Mouse (Mus musculus): ENCODE measurements around the gene Tha1. TPM values are rescaled to one million over a fixed set of nuclear protein-coding genes. Genes with fewer than 3 reads are reported as not detected.

Gene Tha1
- polyA plus RNA-seq, 1 experiment, result 11.5 TPM

DNA sequence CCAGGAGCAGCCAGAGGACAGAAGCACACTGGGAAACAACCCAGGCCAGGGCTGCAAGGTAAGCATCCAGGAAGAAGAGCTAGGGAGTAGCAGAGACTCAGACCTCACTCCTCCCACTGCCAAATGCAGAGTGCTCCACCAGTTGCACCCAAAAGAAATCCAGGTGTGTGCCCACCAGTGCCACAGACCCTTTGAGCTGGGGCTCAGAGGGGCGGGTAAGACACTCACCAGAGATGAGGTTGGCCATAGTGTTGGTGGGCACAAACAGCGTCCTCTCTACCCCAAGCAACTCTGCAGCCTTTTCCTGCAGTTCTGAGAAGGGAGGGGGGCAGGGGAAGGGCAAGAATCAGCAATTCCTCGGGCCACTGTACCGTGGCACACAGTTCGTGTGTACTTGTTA lies 1.9 kb downstream of the Tha1 start:
- Histone ChIP-seq H3K4me3 (replicated peaks; ENCODE audit: insufficient read depth, low read depth, low read length) (peak overlapping the region; percentile 1), H3K27ac (ENCODE audit: insufficient read depth, low read length) (peak overlapping the region; percentile 87), H3K4me1 (ENCODE audit: control insufficient read depth, insufficient read depth, low read length) (peaks cover 16% of the 10 kb centered on the region; the same call in 1 of the 2 replicates), H3K27me3 (ENCODE audit: control insufficient read depth, insufficient read depth, low read length) (no peaks in the 10 kb centered on the region)
- DNase-seq, result no peak
- TF ChIP-seq CTCF (IDR thresholded peaks at IDR 0.05; ENCODE audit: borderline replicate concordance, insufficient read depth, low read depth, low read length) (no peak), POLR2A (IDR thresholded peaks at IDR 0.05; ENCODE audit: borderline replicate concordance, insufficient read depth, low read length) (no peak)
- 50% methylated on average over 5 of the region's 5 CpGs for WGBS

DNA sequence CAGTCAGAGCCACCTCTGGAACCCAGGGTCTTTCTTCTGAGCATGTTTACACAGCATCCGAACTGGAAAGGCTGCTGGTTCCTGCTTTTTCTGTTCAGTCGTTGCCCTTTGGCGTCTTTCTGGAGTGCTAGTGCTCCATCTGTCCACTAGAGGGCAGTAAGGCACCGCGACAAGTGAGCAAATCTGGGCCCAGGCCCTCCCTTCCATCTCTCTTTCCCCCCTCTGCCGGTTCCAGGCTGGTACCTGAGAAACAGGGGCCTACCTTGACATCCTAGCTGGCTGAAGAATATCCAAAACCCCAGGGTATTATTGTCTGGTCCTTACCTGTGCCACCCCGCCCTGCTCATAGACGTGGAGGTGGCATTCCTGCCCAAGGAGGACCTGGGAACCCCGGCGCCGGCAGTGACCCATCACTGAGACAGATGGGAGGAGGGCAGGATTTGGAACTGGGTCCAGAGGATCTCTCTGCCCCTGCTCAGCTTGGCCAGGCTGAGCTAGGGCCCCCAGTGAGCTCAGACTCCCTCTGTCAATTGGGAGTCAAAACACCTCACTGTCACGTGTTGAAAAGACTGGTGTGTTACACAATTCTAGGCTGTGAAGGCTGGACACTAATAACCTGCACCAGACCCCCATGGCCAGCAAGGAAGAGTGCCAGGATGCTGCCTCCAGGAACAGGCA lies 2.5 kb downstream of the Tha1 start:
- WGBS, result 10% methylated on average over 12 of the region's 12 CpGs
- peak overlapping the region; percentile 87 for H3K27ac ChIP-seq (ENCODE audit: insufficient read depth, low read length)
- H3K4me3 ChIP-seq (replicated peaks; ENCODE audit: insufficient read depth, low read depth, low read length), result peak overlapping the region; percentile 34
- peaks cover 16% of the 10 kb centered on the region; the same call in 1 of the 2 replicates for H3K4me1 ChIP-seq (ENCODE audit: control insufficient read depth, insufficient read depth, low read length)
- TF ChIP-seq CTCF (IDR thresholded peaks at IDR 0.05; ENCODE audit: borderline replicate concordance, insufficient read depth, low read depth, low read length) (peak; percentile 98), POLR2A (IDR thresholded peaks at IDR 0.05; ENCODE audit: borderline replicate concordance, insufficient read depth, low read length) (no peak)
- peak; percentile 85 to 88 for DNase-seq
- no peaks in the 10 kb centered on the region for H3K27me3 ChIP-seq (ENCODE audit: control insufficient read depth, insufficient read depth, low read length)

GRCm38 (mm10) chr11:117865988-117866387 lies 7.3 kb downstream of the Tha1 start:
- Histone ChIP-seq H3K27me3 (ENCODE audit: control insufficient read depth, insufficient read depth, low read length) (no peaks in the 10 kb centered on the region), H3K4me1 (ENCODE audit: control insufficient read depth, insufficient read depth, low read length) (peaks cover 5% of the 10 kb centered on the region; the same call in 1 of the 2 replicates), H3K27ac (ENCODE audit: insufficient read depth, low read length) (no peak overlapping the region), H3K4me3 (replicated peaks; ENCODE audit: insufficient read depth, low read depth, low read length) (no peak overlapping the region)
- WGBS, result 13% methylated on average over 6 of the region's 6 CpGs
- TF ChIP-seq POLR2A (IDR thresholded peaks at IDR 0.05; ENCODE audit: borderline replicate concordance, insufficient read depth, low read length) (no peak), CTCF (IDR thresholded peaks at IDR 0.05; ENCODE audit: borderline replicate concordance, insufficient read depth, low read depth, low read length) (no peak)
- no peak for DNase-seq

GRCm38 (mm10) chr11:117864805-117865204 lies 8.5 kb downstream of the Tha1 start:
- no peak for TF ChIP-seq CTCF (IDR thresholded peaks at IDR 0.05; ENCODE audit: borderline replicate concordance, insufficient read depth, low read depth, low read length)
- TF ChIP-seq POLR2A (IDR thresholded peaks at IDR 0.05; ENCODE audit: borderline replicate concordance, insufficient read depth, low read length), result no peak
- WGBS, result 51% methylated on average over 2 of the region's 2 CpGs
- Histone ChIP-seq H3K4me1 (ENCODE audit: control insufficient read depth, insufficient read depth, low read length) (no peaks in the 10 kb centered on the region), H3K27ac (ENCODE audit: insufficient read depth, low read length) (no peak overlapping the region), H3K27me3 (ENCODE audit: control insufficient read depth, insufficient read depth, low read length) (no peaks in the 10 kb centered on the region), H3K4me3 (replicated peaks; ENCODE audit: insufficient read depth, low read depth, low read length) (no peak overlapping the region)
- no peak for DNase-seq

- DNase-seq, result no peak
- TF ChIP-seq CTCF (IDR thresholded peaks at IDR 0.05; ENCODE audit: borderline replicate concordance, insufficient read depth, low read depth, low read length) (no peak), POLR2A (IDR thresholded peaks at IDR 0.05; ENCODE audit: borderline replicate concordance, insufficient read depth, low read length) (no peak)
- Histone ChIP-seq H3K4me3 (replicated peaks; ENCODE audit: insufficient read depth, low read depth, low read length) (no peak overlapping the region), H3K4me1 (ENCODE audit: control insufficient read depth, insufficient read depth, low read length) (no peaks in the 10 kb centered on the region), H3K27ac (ENCODE audit: insufficient read depth, low read length) (no peak overlapping the region), H3K27me3 (ENCODE audit: control insufficient read depth, insufficient read depth, low read length) (no peaks in the 10 kb centered on the region)
- WGBS, result 48% methylated on average over 11 of the region's 11 CpGs
Observed at GRCm38 (mm10) chr11:117863174-117863856, 10.0 kb downstream of the Tha1 start.

- Histone ChIP-seq H3K27ac (ENCODE audit: insufficient read depth, low read length) (no peak within 1 kb of the TSS), H3K4me1 (ENCODE audit: control insufficient read depth, insufficient read depth, low read length) (no peaks in the 10 kb centered on the region), H3K4me3 (replicated peaks; ENCODE audit: insufficient read depth, low read depth, low read length) (no peak within 1 kb of the TSS), H3K27me3 (ENCODE audit: control insufficient read depth, insufficient read depth, low read length) (no peaks in the 10 kb centered on the region)
- WGBS, result 7% methylated on average over 23 of the region's 23 CpGs
- TF ChIP-seq CTCF (IDR thresholded peaks at IDR 0.05; ENCODE audit: borderline replicate concordance, insufficient read depth, low read depth, low read length) (no peak), POLR2A (IDR thresholded peaks at IDR 0.05; ENCODE audit: borderline replicate concordance, insufficient read depth, low read length) (no peak)
- no peak for DNase-seq
Observed at GRCm38 (mm10) chr11:117860601-117861000, 12.7 kb downstream of the Tha1 start, which contains the start of gene Tmem235. Tmem235 (plus strand) TSS chr11:117860752.

GRCm38 (mm10) chr11:117858392-117858791 lies 14.9 kb downstream of the Tha1 start:
- Histone ChIP-seq H3K27ac (ENCODE audit: insufficient read depth, low read length) (no peak overlapping the region), H3K4me1 (ENCODE audit: control insufficient read depth, insufficient read depth, low read length) (no peaks in the 10 kb centered on the region), H3K27me3 (ENCODE audit: control insufficient read depth, insufficient read depth, low read length) (no peaks in the 10 kb centered on the region), H3K4me3 (replicated peaks; ENCODE audit: insufficient read depth, low read depth, low read length) (no peak overlapping the region)
- WGBS, result 26% methylated on average over 3 of the region's 3 CpGs
- DNase-seq, result no peak
- no peak for TF ChIP-seq CTCF (IDR thresholded peaks at IDR 0.05; ENCODE audit: borderline replicate concordance, insufficient read depth, low read depth, low read length)

GRCm38 (mm10) chr11:117857462-117857861 lies 15.8 kb downstream of the Tha1 start:
- no peak overlapping the region for H3K27ac ChIP-seq (ENCODE audit: insufficient read depth, low read length)
- H3K4me1 ChIP-seq (ENCODE audit: control insufficient read depth, insufficient read depth, low read length), result no peaks in the 10 kb centered on the region
- 92% methylated on average over 10 of the region's 10 CpGs for WGBS
- TF ChIP-seq POLR2A (IDR thresholded peaks at IDR 0.05; ENCODE audit: borderline replicate concordance, insufficient read depth, low read length), result no peak
- no peak for TF ChIP-seq CTCF (IDR thresholded peaks at IDR 0.05; ENCODE audit: borderline replicate concordance, insufficient read depth, low read depth, low read length)
- no peaks in the 10 kb centered on the region for H3K27me3 ChIP-seq (ENCODE audit: control insufficient read depth, insufficient read depth, low read length)
- DNase-seq, result no peak
- no peak overlapping the region for H3K4me3 ChIP-seq (replicated peaks; ENCODE audit: insufficient read depth, low read depth, low read length)
